Mouse (Mus musculus) hindbrain, embryonic 13.5 days (tissue): ENCODE data around the gene Cdk1. TPM values are rescaled to one million over a fixed set of nuclear protein-coding genes. Genes with fewer than 3 reads are reported as not detected.
"Not testable (repeated sequence)": the region's sequence is repeated elsewhere in the genome, so short reads cannot be mapped to it uniquely, and the experiment has no call there.

Experiments
- ATAC-seq: fragments of 200-750 bp; cut with Nextera tagmentation; 2 replicates; pipeline ENCODE4 v1.8.0; 2017; ENCODE audit warnings: moderate TSS enrichment; ENCODE audit not compliant: low FRiP score
- H3K27ac ChIP-seq: fragments of 300-500 bp; sonication (generic); 2 replicates; pipeline ENCODE4 v1.5.1; 2015; ENCODE audit warnings: inconsistent platforms, mild to moderate bottlenecking, moderate library complexity
- H3K27me3 ChIP-seq: fragments of 300-500 bp; sonication (generic); 2 replicates; pipeline ENCODE4 v1.6.1; 2015; ENCODE audit warnings: mild to moderate bottlenecking, inconsistent platforms
- H3K36me3 ChIP-seq: fragments of 300-500 bp; sonication (generic); 2 replicates; pipeline ENCODE4 v1.6.1; 2015; ENCODE audit warnings: mild to moderate bottlenecking, inconsistent platforms
- H3K4me1 ChIP-seq: fragments of 300-500 bp; sonication (generic); replicated peaks from 2 replicates; pipeline ENCODE4 v1.6.1; 2015; ENCODE audit warnings: inconsistent platforms
- H3K4me2 ChIP-seq: fragments of 300-500 bp; sonication (generic); 2 replicates; pipeline ENCODE4 v1.6.1; 2015; ENCODE audit warnings: inconsistent platforms, mild to moderate bottlenecking, moderate library complexity
- H3K4me3 ChIP-seq: fragments of 300-500 bp; sonication (generic); 2 replicates; pipeline ENCODE4 v1.5.1; 2015; ENCODE audit warnings: mild to moderate bottlenecking, inconsistent platforms
- H3K9ac ChIP-seq: fragments of 300-500 bp; sonication (generic); 2 replicates; pipeline ENCODE4 v1.6.1; 2015; ENCODE audit warnings: mild to moderate bottlenecking, inconsistent platforms
- H3K9me3 ChIP-seq: fragments of 300-500 bp; sonication (generic); 2 replicates; pipeline ENCODE4 v1.6.1; 2016; ENCODE audit warnings: inconsistent platforms
- WGBS: fragments of 180-500 bp; shearing (Covaris S2); methylation state at CpG from one replicate; pipeline ENCODE4 v1.1.7; 2015; 5-methylcytosine and 5-hydroxymethylcytosine counted together
- polyA plus RNA-seq: library from polyadenylated mRNA; unstranded; fragments of >200 nt; fragmentation: Nextera tagmentation; extraction: Ambion mirVana; gene quantifications from 2 replicates; pipeline ENCODE4 v1.2.1, GENCODE M21; 2015

Gene Cdk1
- polyA plus RNA-seq, 1 experiment from 2014 or later: 113 TPM

DNA sequence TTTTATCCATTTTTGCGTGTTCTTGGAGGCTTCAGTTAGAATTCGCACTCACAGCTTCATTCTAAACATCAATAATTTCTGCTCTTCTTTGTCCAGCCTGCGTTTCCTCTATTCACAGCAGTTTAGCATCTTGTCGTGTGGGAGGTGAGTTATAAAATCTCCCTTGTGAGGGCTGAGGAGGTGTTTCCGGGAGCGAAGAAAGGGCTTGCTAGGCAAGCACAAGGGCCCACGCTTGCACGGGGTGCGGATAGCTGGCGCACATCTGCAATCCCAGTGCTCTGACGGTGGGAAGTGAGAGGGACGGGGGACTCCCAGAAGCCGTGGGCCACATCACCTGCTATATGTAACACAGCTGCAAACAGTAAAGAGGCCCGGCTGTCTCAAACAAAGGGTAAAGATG, 19.3 kb upstream of the Cdk1 start:
- no peak for ATAC-seq
- WGBS: 88% methylated on average over 14 of the region's 14 CpGs

DNA sequence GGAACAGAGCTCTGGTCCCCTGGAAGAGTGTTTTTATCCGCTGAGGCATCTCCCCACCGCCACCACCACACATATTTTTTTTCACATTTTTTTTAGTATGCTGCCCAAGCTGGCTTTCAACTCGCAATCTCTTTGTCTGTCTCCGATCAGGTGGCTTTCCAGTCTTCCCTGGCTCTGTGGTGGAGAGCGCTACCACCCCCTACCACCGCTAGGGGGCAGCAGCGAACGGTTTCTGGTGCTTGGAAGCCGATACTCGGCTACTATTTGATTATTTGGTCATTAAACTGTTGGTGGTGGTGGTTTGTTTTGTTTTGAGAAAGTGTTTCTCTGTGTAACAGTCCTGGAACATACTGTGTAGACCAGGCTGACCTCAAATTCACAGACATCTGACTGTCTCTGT, 18.7 kb upstream of the Cdk1 start:
- Histone ChIP-seq H3K4me1 (no peaks in the 10 kb centered on the region), H3K4me2 (no peak overlapping the region), H3K27ac (no peak overlapping the region), H3K9me3 (no peaks in the 10 kb centered on the region), H3K36me3 (no peaks in the 10 kb centered on the region), H3K27me3 (no peaks in the 10 kb centered on the region), H3K4me3 (no peak overlapping the region), H3K9ac (no peak overlapping the region)
- ATAC-seq: no peak
- WGBS: 18% methylated on average over 10 of the region's 10 CpGs

More for the DNA sequence above, 19.3 kb upstream of the Cdk1 start:
- no peak overlapping the region for H3K27ac ChIP-seq
- H3K9ac ChIP-seq: no peak overlapping the region
- no peak overlapping the region for H3K4me3 ChIP-seq
- no peaks in the 10 kb centered on the region for H3K9me3 ChIP-seq
- no peaks in the 10 kb centered on the region for H3K4me1 ChIP-seq
- H3K27me3 ChIP-seq: no peaks in the 10 kb centered on the region
- H3K36me3 ChIP-seq: no peaks in the 10 kb centered on the region
- no peak overlapping the region for H3K4me2 ChIP-seq

DNA sequence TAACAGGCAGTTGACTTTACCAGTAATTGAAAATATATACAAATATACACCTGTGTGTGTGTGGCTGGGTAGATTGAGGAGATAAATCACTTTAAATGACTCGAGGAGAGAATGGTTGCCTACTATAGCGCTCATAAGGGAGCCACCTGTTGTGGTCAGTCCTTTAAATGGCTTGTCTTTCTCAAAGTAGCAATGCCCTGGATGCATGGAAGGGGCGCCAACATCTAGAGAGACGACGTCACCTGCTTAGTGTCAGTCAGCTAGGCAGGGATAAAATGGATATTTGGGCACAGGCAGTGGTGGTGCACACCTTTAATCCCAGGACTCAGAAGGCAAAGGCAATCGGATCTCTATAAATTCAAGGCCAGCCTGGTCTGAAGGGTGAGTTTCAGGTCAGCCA, 16.6 kb upstream of the Cdk1 start:
- Histone ChIP-seq H3K27ac (no peak overlapping the region), H3K9ac (no peak overlapping the region), H3K4me2 (no peak overlapping the region), H3K4me1 (no peaks in the 10 kb centered on the region), H3K9me3 (no peaks in the 10 kb centered on the region), H3K27me3 (no peaks in the 10 kb centered on the region), H3K4me3 (no peak overlapping the region), H3K36me3 (no peaks in the 10 kb centered on the region)
- no peak for ATAC-seq
- 88% methylated on average over 6 of the region's 6 CpGs for WGBS

DNA sequence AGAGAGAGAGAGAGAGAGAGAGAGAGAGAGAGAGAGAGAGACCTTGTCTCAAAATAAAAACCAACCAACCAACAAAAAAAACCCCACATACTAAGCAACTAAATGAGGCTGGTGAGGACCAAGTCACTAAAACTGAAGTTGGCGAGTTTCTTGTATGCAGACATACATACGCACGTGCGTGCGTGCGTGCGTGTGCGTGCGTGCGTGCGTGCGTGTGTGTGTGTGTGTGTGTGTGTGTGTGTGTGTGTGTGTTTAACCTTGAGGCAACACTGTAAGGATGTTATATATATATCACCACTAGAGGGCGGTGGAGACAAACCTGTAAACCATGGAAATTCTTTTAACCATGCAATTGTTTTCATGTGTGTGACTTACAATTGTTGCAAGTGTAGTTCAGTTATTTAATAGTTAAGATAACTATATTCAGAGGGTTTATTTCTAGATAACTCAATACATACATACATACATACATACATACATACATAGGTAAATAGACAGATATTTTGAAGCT, 14.2 kb upstream of the Cdk1 start:
- Histone ChIP-seq H3K27me3 (no peaks in the 10 kb centered on the region), H3K9ac (no peak overlapping the region), H3K36me3 (no peaks in the 10 kb centered on the region), H3K4me1 (no peaks in the 10 kb centered on the region), H3K27ac (no peak overlapping the region), H3K9me3 (no peaks in the 10 kb centered on the region), H3K4me2 (no peak overlapping the region), H3K4me3 (no peak overlapping the region)
- 81% methylated on average over 13 of the region's 13 CpGs for WGBS
- no peak for ATAC-seq

DNA sequence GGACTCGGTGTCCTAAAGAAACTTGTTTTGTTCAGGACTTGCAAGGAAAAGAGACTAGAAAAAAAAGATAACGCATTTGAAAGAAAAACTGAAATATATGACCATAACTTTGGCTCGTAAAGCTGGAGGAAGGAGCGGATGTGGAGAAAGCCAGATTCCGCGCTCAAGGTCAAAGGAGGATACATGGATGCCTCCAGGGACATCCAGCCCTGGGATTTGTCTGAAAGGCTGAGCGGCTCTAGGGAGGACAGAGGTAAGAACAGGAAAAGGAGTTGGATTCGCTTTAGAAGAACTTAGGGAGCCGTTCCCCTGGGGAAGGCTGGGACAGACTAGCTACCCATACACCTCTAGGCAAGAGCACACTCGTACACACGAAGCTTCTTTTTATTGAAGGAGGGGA, 13.5 kb upstream of the Cdk1 start:
- 90% methylated on average over 11 of the region's 11 CpGs for WGBS
- Histone ChIP-seq H3K4me1 (no peaks in the 10 kb centered on the region), H3K4me2 (no peak overlapping the region), H3K9ac (no peak overlapping the region), H3K4me3 (no peak overlapping the region), H3K36me3 (no peaks in the 10 kb centered on the region), H3K27ac (no peak overlapping the region), H3K9me3 (no peaks in the 10 kb centered on the region), H3K27me3 (no peaks in the 10 kb centered on the region)
- ATAC-seq: no peak

DNA sequence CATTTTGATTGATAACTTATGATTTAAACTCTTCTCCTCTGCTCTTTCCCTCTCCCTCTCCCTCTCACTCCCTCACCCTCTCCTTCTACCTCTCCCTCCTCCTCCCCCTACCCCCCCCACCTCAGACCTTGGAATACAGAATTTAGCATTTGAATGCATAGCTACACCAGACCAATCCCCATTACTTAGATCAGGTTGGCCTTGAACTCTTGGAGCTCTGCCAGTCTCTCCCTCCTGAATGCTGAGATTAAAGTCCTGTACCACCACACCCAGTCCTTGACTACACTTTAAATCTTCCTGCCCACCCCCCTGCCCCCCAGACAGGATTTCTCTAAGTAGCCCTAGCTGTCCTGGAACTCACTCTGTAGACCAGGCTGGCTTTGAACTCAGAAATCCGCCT, 6.9 kb upstream of the Cdk1 start:
- Histone ChIP-seq H3K27me3 (no peaks in the 10 kb centered on the region), H3K27ac (no peak overlapping the region), H3K9me3 (no peaks in the 10 kb centered on the region), H3K9ac (no peak overlapping the region), H3K4me1 (no peaks in the 10 kb centered on the region), H3K4me2 (no peak overlapping the region), H3K36me3 (no peaks in the 10 kb centered on the region), H3K4me3 (no peak overlapping the region)
- 92% methylated on average over 1 of the region's 1 CpGs for WGBS
- no peak for ATAC-seq

DNA sequence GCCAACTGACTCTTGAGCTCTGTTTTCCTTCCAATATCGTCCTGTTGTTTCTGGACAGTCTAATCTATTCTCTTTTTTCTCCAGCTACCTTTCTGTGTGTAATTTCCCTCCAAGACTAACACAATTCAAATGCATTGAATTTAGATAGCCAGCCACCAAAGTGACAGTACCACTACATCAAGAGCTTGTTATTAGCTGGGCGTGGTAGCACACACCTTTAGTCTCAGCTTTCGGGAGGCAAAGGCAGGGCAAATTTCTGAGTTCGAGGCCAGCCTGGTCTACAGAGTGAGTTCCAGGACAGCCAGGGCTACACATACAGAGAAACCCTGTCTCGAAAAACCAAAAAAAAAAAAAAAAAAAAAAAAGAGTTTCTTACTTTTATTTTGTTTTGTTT, 345 bp upstream of the Cdk1 start:
- H3K27ac ChIP-seq, H3K27me3 ChIP-seq, H3K36me3 ChIP-seq, H3K9me3 ChIP-seq, H3K9ac ChIP-seq: not testable (repeated sequence)
- peak overlapping the region; percentile 93 for H3K4me2 ChIP-seq
- 48% methylated on average over 5 of the region's 5 CpGs for WGBS
- peak; percentile 52; the same call in 1 of the 2 replicates for ATAC-seq
- H3K4me1 ChIP-seq: peaks cover 29% of the 10 kb centered on the region
- peak overlapping the region; percentile 60; the same call in 1 of the 2 replicates for H3K4me3 ChIP-seq

DNA sequence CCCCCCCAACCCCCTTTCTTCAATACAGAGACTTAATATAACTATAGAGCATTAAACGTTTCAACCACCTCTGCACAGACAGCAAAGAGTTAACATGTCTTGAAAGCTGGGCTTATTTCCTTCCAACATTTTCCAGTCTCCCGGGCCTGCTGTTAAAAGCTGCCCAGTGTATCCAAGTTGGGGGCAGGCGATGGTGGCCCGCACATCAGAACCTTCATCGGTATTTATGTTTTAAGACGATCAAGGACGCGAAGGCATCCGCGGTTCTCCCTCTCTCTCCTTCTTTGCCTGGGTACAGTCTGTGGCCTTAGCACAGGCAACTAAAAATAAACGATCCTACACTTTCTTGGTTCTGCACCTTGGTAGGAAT, 911 bp downstream of the Cdk1 start:
- H3K4me3 ChIP-seq: peak overlapping the region; percentile 60
- no peaks in the 10 kb centered on the region for H3K9me3 ChIP-seq
- no peaks in the 10 kb centered on the region for H3K36me3 ChIP-seq
- under 1% methylated on average over 11 of the region's 11 CpGs for WGBS
- no peaks in the 10 kb centered on the region for H3K27me3 ChIP-seq
- peaks cover 29% of the 10 kb centered on the region for H3K4me1 ChIP-seq
- H3K27ac ChIP-seq: peak overlapping the region; percentile 30; the same call in 1 of the 2 replicates
- H3K9ac ChIP-seq: peak overlapping the region; percentile 68
- ATAC-seq: no peak
- H3K4me2 ChIP-seq: peak overlapping the region; percentile 93

DNA sequence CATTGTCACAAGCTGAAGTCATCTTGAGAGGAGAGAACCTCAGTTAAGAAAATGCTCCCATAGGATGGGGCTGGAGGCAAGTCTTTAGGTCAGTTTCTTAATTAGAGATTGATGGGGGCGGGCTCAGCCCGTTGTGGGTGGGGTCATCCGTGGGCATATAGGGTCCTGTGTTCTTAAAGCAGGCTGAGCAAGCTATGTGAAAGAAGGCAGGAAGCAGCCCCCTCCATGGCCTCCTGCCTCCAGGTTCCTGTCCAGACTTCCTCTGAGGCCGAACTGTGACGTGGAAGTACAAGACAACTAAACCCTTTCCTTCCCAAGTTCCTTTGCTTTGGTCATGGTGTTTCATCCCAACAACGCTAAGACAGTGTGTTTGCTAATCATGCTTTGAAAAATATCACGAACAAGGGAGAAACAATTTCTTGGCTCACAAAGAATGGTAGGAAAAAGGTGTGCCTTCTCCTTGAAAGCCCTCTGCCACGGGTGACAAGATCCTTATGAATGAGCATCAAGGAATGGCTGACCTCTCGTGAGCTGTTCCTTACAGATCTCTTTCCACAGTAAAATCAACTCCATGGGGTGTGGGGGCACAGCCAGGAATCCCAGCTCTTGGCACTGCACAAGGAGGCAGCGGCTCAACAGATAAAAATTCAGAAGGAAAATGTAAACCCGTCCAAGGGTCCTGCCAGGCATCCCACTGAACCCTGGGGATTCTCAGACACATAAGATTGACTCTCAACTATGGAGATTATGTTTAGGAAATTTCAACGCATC, 1.5 kb downstream of the Cdk1 start:
- Histone ChIP-seq H3K9me3 (no peaks in the 10 kb centered on the region), H3K4me2 (peak overlapping the region; percentile 93), H3K4me1 (peaks cover 29% of the 10 kb centered on the region), H3K27me3 (no peaks in the 10 kb centered on the region), H3K4me3 (peak overlapping the region; percentile 60), H3K36me3 (no peaks in the 10 kb centered on the region), H3K27ac (peak overlapping the region; percentile 40; the same call in 1 of the 2 replicates), H3K9ac (peak overlapping the region; percentile 68)
- WGBS: 28% methylated on average over 12 of the region's 12 CpGs
- no peak for ATAC-seq

DNA sequence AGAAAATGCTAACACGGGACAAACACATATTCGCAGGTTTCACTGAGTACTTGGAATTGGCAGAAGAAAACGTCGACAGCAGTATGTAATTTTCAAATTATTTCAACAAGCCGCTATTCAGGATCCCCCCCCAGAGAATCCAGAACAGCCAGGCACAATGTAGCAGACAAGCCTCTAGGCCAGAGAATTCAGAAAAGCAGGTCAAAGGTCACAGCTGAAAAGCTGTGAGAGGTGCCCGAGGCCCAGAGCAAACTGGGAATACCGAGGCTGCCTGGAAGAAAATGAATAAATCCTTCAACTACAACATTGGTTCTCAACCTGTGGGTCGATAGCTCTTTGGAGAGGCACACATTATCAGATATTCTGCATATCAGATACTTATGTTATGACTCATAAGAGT, 4.5 kb downstream of the Cdk1 start:
- peaks cover 29% of the 10 kb centered on the region for H3K4me1 ChIP-seq
- no peak for ATAC-seq

DNA sequence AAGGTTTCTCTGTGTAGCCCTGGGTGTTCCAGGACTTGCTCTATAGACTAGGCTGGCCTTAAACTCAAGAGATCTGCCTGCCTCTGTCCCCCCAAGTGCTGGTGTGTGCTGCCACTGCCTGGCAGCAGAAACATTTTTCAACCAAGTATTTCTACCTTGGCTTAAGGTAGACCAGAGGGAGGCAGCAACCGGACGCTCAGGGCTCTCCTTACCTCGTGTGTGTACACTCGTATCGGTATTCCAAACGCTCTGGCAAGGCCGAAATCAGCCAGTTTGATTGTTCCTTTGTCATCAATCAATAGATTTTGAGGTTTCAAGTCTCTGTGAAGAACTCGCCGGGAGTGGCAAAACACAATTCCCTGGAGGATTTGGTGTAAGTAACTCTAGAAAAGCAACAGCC, 10.4 kb downstream of the Cdk1 start:
- ATAC-seq: no peak
- H3K27me3 ChIP-seq: no peaks in the 10 kb centered on the region
- 88% methylated on average over 9 of the region's 9 CpGs for WGBS
- H3K36me3 ChIP-seq: peaks cover 14% of the 10 kb centered on the region; the same call in 1 of the 2 replicates
- H3K27ac ChIP-seq: no peak overlapping the region
- H3K4me1 ChIP-seq: no peaks in the 10 kb centered on the region
- no peak overlapping the region for H3K9ac ChIP-seq
- no peak overlapping the region for H3K4me2 ChIP-seq
- no peak overlapping the region for H3K4me3 ChIP-seq
- no peaks in the 10 kb centered on the region for H3K9me3 ChIP-seq

More for the DNA sequence above, 4.5 kb downstream of the Cdk1 start:
- Histone ChIP-seq H3K4me3 (no peak overlapping the region), H3K27ac (no peak overlapping the region), H3K9ac (no peak overlapping the region), H3K9me3 (no peaks in the 10 kb centered on the region), H3K36me3 (0 out of 2 replicates have a peak, but pooled peaks cover 4% of the 10 kb centered on the region), H3K27me3 (no peaks in the 10 kb centered on the region), H3K4me2 (no peak overlapping the region)
- WGBS: 64% methylated on average over 8 of the region's 8 CpGs

DNA sequence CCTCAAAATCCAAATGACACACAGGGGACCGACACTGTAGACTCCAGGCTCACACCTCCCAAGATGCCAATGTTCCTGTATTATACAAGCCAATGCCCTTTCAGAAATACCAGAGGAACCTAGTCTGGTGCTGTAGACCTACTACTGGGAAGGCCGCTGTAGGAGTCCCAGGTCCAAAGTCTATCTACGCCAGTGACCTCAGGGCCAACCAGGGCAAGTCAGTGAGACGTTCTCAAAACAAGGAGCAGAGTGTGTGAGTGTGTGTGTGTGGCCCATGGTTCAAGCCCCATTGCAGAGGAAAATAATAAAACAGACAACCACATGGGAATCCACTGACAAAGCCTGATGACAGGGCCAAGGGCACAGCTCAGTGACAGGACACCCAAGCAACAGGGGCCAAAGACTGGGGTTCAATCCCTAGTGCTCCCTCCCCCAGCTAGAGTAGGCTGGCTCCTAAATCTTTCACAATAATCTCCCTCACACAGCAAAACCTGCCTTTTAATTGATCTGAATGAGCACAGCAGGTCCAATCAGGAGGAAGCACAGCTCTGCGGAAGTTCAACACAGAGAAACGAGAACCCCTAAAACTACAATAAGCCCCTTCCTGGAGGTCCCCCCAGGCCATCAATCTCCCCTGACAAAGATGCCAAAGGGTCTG, 11.0 kb downstream of the Cdk1 start:
- Histone ChIP-seq H3K9me3 (no peaks in the 10 kb centered on the region), H3K9ac (no peak overlapping the region), H3K27me3 (no peaks in the 10 kb centered on the region), H3K36me3 (peaks cover 17% of the 10 kb centered on the region; the same call in 1 of the 2 replicates), H3K4me2 (no peak overlapping the region), H3K4me1 (no peaks in the 10 kb centered on the region), H3K27ac (no peak overlapping the region), H3K4me3 (no peak overlapping the region)
- WGBS: 71% methylated on average over 6 of the region's 6 CpGs
- no peak for ATAC-seq
